Mouse (Mus musculus) macrophage (primary cell): ENCODE results near the gene Tph1. TPM values are rescaled to one million over a fixed set of nuclear protein-coding genes. Genes with fewer than 3 reads are reported as not detected.

ENCODE experiments used
- H3K27ac ChIP-seq: fragments of 350-480 bp; formaldehyde crosslinking; 2 replicates; pipeline ENCODE4 v1.9.0; 2021
- H3K36me3 ChIP-seq: fragments of 350-480 bp; formaldehyde crosslinking; 2 replicates; pipeline ENCODE4 v1.9.0; 2021; ENCODE audit errors: inconsistent target
- H3K4me3 ChIP-seq: fragments of 350-480 bp; formaldehyde crosslinking; 2 replicates; pipeline ENCODE4 v1.9.0; 2021; ENCODE audit errors: inconsistent target
- H3K79me2 ChIP-seq: fragments of 350-480 bp; formaldehyde crosslinking; 2 replicates; pipeline ENCODE4 v1.9.0; 2021; ENCODE audit errors: inconsistent target
- WGBS: methylation state at CpG from one replicate; pipeline ENCODE4 v1.1.7; 2026; ENCODE audit warnings: inconsistent platforms; ENCODE audit not compliant: missing documents; 5-methylcytosine and 5-hydroxymethylcytosine counted together
- polyA plus RNA-seq: library from polyadenylated mRNA; stranded (reverse); fragments of 250-400 nt; gene quantifications from 3 replicates; pipeline ENCODE4 v1.2.4, GENCODE M21; 2018; ENCODE audit warnings: inconsistent platforms

Gene Tph1
- polyA plus RNA-seq, 1 experiment from 2014 or later, result not detected

- H3K36me3 ChIP-seq, result no peaks in the 10 kb centered on the region
- no peak overlapping the region for H3K4me3 ChIP-seq
- no peak overlapping the region for H3K27ac ChIP-seq
- 86% methylated on average over 5 of the region's 5 CpGs for WGBS
- no peaks in the 10 kb centered on the region for H3K79me2 ChIP-seq
Measured at GRCm38 (mm10) chr7:46601097-46601496, 71.2 kb downstream of the Tph1 start.

- Histone ChIP-seq H3K27ac (no peak overlapping the region), H3K79me2 (no peaks in the 10 kb centered on the region), H3K4me3 (no peak overlapping the region), H3K36me3 (no peaks in the 10 kb centered on the region)
- WGBS, result 96% methylated on average over 2 of the region's 2 CpGs
Measured at GRCm38 (mm10) chr7:46597006-46597405, 75.3 kb downstream of the Tph1 start.

Other genes starting within 250 kb of the Tph1 start
- gene Sergef, start 32.7 kb downstream of the Tph1 start, polyA plus RNA-seq, result 7.7 to 12.6 TPM (median 8.8 TPM) in 3 replicates
- gene Saal1, start 38.1 kb upstream of the Tph1 start, polyA plus RNA-seq, result 2.0 to 3.9 TPM (median 2.7 TPM) in 3 replicates
- gene Saa3, start 43.2 kb upstream of the Tph1 start, polyA plus RNA-seq, result 50.5 to 83.6 TPM (median 73.1 TPM) in 3 replicates
- gene Saa4, start 60.1 kb upstream of the Tph1 start, polyA plus RNA-seq, result not detected in 3 replicates
- not detected in 3 replicates for gene Saa1, start 70.4 kb upstream of the Tph1 start, polyA plus RNA-seq
- gene Saa2, start 79.3 kb upstream of the Tph1 start, polyA plus RNA-seq, result not detected in 3 replicates
- gene Hps5, start 123.5 kb upstream of the Tph1 start, polyA plus RNA-seq, result 16.3 to 29.8 TPM (median 23.7 TPM) in 3 replicates
- gene Gtf2h1, start 123.6 kb upstream of the Tph1 start, polyA plus RNA-seq, result 41.4 to 101 TPM (median 42.4 TPM) in 3 replicates
- gene Ldha, start 168.9 kb upstream of the Tph1 start, polyA plus RNA-seq, result 352 to 860 TPM (median 417 TPM) in 3 replicates
- not detected in 3 replicates for gene Ldhc, start 188.7 kb upstream of the Tph1 start, polyA plus RNA-seq
- 62.8 to 220 TPM (median 81.4 TPM) in 3 replicates for gene Tsg101, start 247.4 kb upstream of the Tph1 start, polyA plus RNA-seq